Mouse (Mus musculus) G1E (cell line): ENCODE results near the gene Rfx3.

Source experiments
- CTCF ChIP-seq: IDR thresholded peaks from 2 replicates; pipeline ENCODE4 v1.5.1; 2012; ENCODE audit warnings: low read depth, low read length, inconsistent platforms, mixed read lengths
- GATA1 ChIP-seq: IDR thresholded peaks from 2 replicates; pipeline ENCODE4 v1.6.1; 2012; ENCODE audit warnings: borderline replicate concordance, low read length, inconsistent platforms, mixed read lengths
- POLR2AphosphoS5 ChIP-seq: IDR thresholded peaks from 2 replicates; pipeline ENCODE4 v1.6.1; 2012; ENCODE audit warnings: low read depth, low read length, inconsistent platforms; ENCODE audit not compliant: insufficient replicate concordance

DNA sequence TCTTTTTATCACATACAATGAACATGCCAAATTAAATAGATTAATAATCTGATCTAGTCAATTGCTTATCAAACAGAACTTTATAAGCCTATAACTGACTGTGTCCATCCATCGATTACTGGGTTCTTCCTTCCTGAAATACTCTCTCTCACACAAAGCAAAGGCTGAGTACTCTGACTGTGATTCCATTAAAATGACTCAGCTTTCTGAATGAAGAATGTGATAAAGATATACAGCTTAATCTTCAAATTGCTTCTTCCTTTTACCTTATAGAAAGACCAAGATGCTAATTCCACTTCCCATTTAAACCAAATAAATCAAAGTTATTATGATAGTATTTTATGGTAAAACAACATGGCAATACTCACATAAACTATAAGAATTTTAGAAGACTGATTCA is 105.8 kb downstream of the Rfx3 start:
- TF ChIP-seq CTCF = no peak
- TF ChIP-seq POLR2AphosphoS5 = no peak
- no peak for TF ChIP-seq GATA1
